Mouse (Mus musculus): ENCODE results near the gene Mrpl20. TPM values are rescaled to one million over a fixed set of nuclear protein-coding genes. Genes with fewer than 3 reads are reported as not detected.

The Mrpl20 gene
- 10 to 100 TPM; 36.1 to 46.0 TPM for total RNA-seq (2023)

DNA sequence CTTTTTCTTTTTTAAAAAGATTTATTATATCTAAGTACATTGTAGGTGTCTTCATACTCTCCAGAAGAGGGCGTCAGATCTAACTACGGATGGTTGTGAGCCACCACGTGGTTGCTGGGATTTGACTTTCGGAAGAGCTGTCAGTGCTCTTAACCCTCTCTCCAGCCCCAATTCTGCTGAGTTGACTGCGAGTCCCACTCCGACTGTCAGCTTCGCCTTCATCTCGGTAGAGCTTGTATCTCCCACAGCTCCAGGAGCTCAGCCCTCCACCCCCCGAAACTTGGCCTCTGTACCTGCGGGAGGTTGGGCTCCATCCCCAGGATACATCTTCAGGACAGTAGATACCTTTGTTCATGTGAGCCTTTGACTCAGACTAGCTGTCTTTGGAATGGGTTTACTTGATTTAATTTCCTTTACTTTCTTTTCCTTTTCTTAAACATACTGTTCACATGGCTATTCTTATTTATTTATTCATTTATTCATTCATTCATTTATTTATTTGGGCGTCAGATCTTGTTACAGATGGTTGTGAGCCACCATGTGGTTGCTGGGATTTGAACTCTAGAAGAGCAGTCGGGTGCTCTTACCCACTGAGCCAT is at the start of gene Mrpl20:
Gene Mrpl20 (plus strand): TSS at position 138 of the 599 bp plus-strand sequence.

DNA sequence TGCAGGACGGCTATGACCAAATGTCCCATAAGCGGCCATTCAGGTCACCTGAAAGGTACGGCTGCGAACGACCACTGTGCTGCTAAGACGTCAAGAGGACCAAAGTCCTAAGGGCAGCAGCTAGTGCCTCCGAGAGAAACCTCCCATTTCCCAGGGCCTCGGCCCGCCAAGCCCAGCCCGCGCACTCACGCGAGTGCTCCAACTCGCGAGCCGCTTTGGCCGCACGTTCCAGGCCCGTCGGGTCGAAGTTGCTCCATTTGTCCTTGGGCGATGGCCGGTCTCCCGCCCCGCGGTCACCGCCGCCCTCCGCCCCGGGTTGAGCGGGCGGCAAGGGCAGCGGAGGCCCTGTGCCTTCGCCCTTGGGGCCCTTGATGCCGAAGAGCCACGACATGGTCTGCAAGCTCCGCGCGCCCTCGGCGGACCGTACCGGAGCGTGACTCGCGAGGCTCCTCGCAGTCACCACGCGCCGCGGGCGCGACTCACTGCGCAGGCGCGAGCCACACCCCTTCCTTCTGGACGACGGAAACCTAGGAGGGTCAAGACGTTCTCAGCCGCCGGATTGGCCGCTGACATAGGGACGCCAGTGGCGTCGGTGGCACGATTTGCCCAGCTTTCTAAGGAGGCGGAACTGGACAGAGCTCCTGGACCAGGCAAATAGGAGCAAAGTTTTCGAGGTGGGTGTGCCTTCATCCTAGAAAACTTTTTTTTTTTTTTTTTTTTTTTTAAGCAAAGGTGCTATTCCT is 41.9 kb upstream of the Mrpl20 start, which contains the start of gene Atad3a:
Gene Atad3a (minus strand): TSS at position 481 of the 743 bp plus-strand sequence.

DNA sequence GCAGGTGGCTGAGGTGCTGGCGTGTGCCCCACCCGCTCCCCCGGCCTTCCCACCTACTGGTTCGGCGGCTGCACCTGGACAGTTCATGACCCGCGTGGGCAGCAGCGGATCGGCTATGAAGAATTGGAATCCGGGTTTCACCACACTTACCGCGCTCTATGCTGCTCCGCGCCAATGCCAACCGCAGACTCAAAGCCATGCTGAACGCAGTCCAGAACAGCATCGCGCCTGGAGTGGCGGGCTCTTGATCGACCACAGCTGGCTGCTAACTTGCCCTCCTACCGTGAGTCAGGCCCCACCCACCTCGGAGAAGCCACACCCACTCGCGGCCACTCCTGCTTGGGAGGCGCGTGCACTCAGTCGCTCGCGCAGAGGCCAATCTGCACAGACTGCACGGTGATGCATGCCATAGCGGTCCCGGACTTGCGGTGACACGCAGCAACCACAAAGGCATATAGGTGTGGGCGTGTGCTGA is 28.4 kb upstream of the Mrpl20 start, which contains the start of gene Vwa1:
Gene Vwa1 (minus strand): TSS at position 419 of the 475 bp plus-strand sequence.

DNA sequence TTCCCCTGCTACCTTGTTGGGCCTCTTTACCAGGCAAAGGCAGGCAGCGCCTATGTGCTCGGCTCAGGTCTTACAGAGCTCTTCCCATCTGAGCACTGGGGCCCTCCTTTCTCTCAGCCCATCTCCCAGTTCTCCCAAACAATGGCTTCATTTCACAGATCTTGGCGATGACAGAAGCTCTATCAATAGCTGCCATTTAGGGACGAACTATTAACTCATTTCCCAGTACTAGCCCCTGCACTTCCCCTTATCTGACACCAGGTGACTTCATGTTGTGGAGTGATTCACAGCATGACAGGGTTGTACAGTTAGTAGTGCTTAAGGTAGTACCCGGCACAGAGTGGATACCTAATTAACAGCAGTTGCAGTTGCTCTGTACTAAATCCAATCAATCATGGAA is 16.9 kb upstream of the Mrpl20 start, which contains the start of gene Tmem88b:
Gene Tmem88b (minus strand): TSS at position 56 of the 400 bp plus-strand sequence.

DNA sequence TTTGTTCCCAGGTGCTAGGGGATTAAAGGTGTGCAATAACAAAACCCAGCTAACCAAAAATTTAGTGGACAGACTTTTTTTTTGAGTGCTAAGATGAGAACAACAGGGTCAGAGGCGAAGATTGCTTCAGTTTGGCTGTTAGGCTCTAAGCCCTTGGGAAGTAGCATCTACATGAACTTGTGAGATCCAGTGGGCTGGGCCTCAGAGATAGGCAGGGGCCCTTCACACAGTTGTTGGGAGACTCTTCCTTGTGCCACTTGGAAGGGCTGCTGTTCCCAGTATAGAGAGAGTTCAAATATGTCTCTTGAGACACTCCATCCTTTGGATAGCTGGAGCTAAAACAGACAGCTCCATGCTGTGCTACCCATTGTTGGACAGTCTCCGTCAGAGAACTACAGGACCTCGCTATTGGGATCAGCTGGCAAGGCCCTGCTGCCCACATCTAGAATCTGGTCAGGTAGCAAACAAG is 12.6 kb upstream of the Mrpl20 start, which contains the start of gene Ankrd65:
Gene Ankrd65 (plus strand): TSS at position 419 of the 469 bp plus-strand sequence.

DNA sequence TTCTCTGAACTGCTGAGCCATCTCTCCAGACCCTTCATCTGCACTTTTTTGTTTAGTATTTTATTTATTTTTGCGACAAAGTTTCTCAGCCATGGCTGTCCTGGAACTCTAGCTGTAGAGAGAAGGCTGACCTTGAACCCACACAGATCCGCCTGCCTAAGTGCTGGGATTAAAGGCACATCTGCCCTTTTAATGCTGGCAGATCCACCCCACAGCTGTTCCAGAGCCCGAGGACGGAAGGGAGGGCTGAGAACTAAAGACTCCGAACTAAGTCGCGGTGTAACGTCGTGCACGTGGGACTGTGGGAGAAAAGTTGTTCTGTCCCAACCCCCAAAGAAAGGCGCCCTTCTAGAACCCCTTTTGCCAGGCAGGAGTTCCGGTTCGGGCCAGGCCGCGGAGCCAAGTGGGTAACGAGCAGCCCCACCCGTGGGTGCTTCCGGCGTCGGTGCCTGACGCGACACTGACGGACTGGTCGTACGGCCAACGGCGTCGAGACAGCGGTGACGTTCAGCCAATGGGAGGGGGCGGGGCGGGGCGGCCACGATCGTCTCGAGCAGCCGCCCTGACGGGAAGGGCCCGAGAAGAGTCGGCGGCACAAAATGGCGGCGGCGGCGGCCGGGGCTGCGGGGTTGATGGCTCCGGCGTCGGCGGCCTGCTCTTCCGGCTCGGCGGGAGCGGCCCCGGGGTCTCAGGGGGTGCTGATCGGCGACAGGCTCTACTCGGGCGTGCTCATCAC is 9.4 kb downstream of the Mrpl20 start, which contains the start of gene Ccnl2:
Gene Ccnl2 (plus strand): TSS at position 561 of the 736 bp plus-strand sequence.

DNA sequence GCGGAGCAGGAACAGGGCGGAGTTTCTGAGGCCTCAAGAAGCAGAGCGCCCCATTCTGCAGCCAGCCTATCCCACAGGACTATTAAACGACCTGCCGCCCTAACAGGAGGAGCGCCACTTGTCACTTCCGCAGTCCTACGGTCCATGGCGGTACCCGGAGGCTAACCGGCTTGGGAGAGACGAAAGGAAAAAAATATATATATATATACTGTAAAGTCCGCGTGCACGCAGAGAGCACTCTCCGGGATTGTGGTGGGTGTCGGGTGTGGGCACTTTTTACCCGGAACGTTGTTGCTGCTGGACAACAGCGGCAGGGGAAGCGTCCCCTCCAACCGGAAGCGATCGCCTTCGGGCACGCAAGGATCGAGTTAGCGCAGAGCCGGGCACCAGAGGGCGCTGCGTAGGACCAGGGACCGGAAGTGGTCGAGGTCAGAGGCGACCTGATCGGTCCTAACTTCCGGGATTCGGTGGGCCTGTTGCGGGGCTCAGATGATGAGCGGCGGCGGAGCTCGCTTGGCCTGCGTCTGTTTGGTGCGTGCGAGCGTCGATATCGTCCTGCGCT is 28.6 kb downstream of the Mrpl20 start, which contains the start of gene Aurkaip1:
Gene Aurkaip1 (plus strand): TSS at position 68 of the 562 bp plus-strand sequence.

DNA sequence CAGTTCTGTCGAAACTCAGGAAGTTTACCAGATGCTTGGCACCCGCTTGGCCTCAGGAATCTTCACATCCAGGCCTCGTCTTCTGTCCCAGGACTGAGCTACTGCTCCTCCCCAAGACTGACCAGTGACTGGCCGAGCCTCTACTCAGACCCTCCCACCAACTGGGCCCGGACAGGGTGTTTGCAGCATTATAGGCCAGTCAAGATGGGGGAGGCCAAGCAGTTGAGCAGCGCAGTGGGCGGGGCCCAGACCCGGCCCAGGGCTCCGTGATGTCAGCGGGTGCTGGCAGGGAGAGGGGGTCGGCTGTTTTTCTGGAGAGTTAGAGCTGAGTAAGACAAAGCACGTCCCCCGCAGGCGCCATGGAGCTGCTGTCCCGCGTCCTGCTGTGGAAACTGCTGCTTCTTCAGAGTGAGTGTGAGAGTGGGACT is 36.8 kb downstream of the Mrpl20 start, which contains the start of gene Mxra8:
Gene Mxra8 (plus strand): TSS at position 198 of the 428 bp plus-strand sequence.

DNA sequence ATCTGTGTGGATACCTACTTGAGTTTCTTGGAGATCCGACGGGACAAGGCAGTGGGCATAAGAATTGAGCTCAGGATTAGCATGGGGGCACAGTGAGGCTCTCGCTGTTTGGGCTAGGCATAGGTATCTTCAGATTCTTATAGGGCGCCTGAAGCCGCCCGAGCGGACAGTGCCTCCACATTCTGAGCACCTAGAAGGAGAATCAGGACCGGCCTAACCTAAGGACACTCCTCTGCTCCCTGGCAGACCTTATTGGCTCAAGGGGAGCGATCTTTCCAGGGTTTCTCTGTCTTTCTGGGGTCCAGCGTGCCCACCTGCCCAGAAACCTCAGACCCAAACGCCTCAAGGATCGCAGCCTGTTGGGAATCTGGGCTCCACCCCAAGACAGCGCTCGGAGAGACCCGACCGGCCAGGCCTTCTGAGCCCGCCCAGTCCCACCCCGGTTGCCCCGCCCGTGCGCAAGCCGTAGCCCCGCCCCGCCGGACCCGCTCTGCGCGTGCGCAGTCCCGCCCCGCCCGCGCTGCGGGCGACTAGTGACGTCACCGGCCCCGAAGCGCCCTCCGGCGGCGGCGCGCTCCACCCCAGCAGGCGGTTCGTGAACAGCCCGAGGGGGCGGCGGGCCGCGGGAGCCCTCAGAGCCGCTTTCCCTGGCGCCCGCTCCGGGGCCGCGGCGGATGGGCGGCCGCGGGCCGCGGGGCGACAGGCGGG is 44.3 kb downstream of the Mrpl20 start, which contains the start of gene Dvl1:
Gene Dvl1 (plus strand): TSS at position 532 of the 708 bp plus-strand sequence.

Other genes starting within 250 kb of the Mrpl20 start
- gene Nadk, start 240.5 kb upstream of the Mrpl20 start, total RNA-seq (2023): 10 to 100 TPM; 50.7 to 51.2 TPM
- 10 to 100 TPM; 24.5 to 30.3 TPM for gene Slc35e2, start 201.5 kb upstream of the Mrpl20 start, total RNA-seq (2023)
- 100 to 1,000 TPM; 142 to 147 TPM for gene Cdk11b, start 178.0 kb upstream of the Mrpl20 start, total RNA-seq (2023)
- gene Gm10563, start 157.5 kb upstream of the Mrpl20 start, total RNA-seq (2023): not detected
- not detected for gene Mmp23, start 149.5 kb upstream of the Mrpl20 start, total RNA-seq (2023)
- 10 to 100 TPM; 45.4 to 47.4 TPM for gene Mib2, start 133.7 kb upstream of the Mrpl20 start, total RNA-seq (2023)
- 1 to 10 TPM; 3.8 to 5.4 TPM for gene Fndc10, start 108.5 kb upstream of the Mrpl20 start, total RNA-seq (2023)
- gene Ssu72, start 98.1 kb upstream of the Mrpl20 start, total RNA-seq (2023): 10 to 100 TPM; 78.2 to 97.2 TPM
- under 1 TPM; 0.52 to 0.65 TPM for gene Tmem240, start 68.1 kb upstream of the Mrpl20 start, total RNA-seq (2023)
- gene Atad3a, start 41.8 kb upstream of the Mrpl20 start, total RNA-seq (2023): 10 to 100 TPM; 49.7 to 54.5 TPM
- not detected for gene Vwa1, start 28.2 kb upstream of the Mrpl20 start, total RNA-seq (2023)
- gene Tmem88b, start 17.0 kb upstream of the Mrpl20 start, total RNA-seq (2023): not detected
- not detected for gene Ankrd65, start 12.4 kb upstream of the Mrpl20 start, total RNA-seq (2023)
- 100 to 1,000 TPM; 234 to 257 TPM for gene Ccnl2, start 9.6 kb downstream of the Mrpl20 start, total RNA-seq (2023)
- gene Aurkaip1, start 28.4 kb downstream of the Mrpl20 start, total RNA-seq (2023): 10 to 100 TPM; 69.6 to 73.2 TPM
- 10 to 100 TPM; 11.4 to 16.3 TPM for gene Mxra8, start 36.8 kb downstream of the Mrpl20 start, total RNA-seq (2023)
- gene Dvl1, start 44.5 kb downstream of the Mrpl20 start, total RNA-seq (2023): 10 to 100 TPM; 63.8 to 68.9 TPM
- 1 to 10 TPM; 1.3 to 2.1 TPM for gene Tas1r3, start 60.5 kb downstream of the Mrpl20 start, total RNA-seq (2023)
- gene Cptp, start 66.6 kb downstream of the Mrpl20 start, total RNA-seq (2023): 10 to 100 TPM; 13.3 to 18.2 TPM
- gene Ints11, start 66.7 kb downstream of the Mrpl20 start, total RNA-seq (2023): 10 to 100 TPM; 56.0 to 56.7 TPM
- gene Pusl1, start 88.9 kb downstream of the Mrpl20 start, total RNA-seq (2023): 10 to 100 TPM; 24.5 to 24.6 TPM
- gene Acap3, start 88.9 kb downstream of the Mrpl20 start, total RNA-seq (2023): 10 to 100 TPM; 68.7 to 74.2 TPM
- gene Ube2j2, start 141.0 kb downstream of the Mrpl20 start, total RNA-seq (2023): 100 to 1,000 TPM in 1 of 2 experiments, 10 to 100 TPM in 1; 98.5 to 126 TPM
- 1 to 10 TPM; 3.7 to 3.9 TPM for gene C1qtnf12, start 159.4 kb downstream of the Mrpl20 start, total RNA-seq (2023)
- 1 to 10 TPM; 2.9 to 3.8 TPM for gene B3galt6, start 189.8 kb downstream of the Mrpl20 start, total RNA-seq (2023)
- 100 to 1,000 TPM; 124 to 134 TPM for gene Sdf4, start 190.0 kb downstream of the Mrpl20 start, total RNA-seq (2023)
- gene Tnfrsf4, start 211.0 kb downstream of the Mrpl20 start, total RNA-seq (2023): 10 to 100 TPM in 1 of 2 experiments, 1 to 10 TPM in 1; 3.7 to 11.2 TPM
- gene Tnfrsf18, start 223.3 kb downstream of the Mrpl20 start, total RNA-seq (2023): 10 to 100 TPM; 15.0 to 17.0 TPM